Mouse (Mus musculus): Measurements from ENCODE around the gene Arhgef6.

The Arhgef6 gene

DNA sequence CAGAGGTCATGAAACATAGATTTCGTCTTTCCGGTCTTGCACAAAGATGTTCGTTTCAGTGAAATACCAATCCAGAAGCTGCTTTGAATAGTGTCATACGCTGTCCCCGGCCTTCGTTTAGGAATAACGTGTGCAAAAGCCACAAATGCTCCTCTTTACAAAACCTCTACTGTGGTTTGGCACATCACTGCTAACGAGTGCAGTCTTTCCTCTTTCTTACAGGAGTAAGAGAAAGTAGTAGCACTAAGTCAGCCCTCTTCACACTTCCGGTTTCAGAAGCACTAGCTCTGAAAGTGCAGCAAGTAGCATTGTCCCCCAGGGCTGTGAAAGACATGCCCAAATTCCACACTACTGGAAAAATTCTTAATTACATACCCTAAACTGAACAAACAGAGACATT is 142.2 kb downstream of the Arhgef6 start:
- no peak for DNase-seq (ENCODE audit: low read depth, low spot score)

DNA sequence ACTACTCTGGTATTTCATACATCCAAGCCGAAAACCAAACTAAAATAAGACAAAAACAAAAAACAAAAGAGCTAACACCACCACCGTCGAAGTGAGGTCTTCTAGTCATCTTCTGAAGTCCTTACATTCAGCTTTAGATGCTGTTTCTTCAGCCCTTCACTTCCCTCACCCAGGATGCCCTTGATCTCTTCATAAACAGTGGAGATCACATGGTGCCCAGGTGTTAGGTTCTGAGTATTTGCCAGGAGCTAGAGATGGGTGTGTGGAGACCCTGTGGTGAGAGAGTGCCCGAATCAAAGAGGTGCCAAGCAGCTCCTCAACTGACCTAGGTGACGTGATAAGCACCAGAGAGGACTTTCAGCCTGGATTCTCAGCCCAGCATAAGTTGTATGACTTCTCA is 149.2 kb downstream of the Arhgef6 start:
- no peak for DNase-seq (ENCODE audit: low read depth, low spot score)

GRCm38 (mm10) chrX:57187301-57187700 is 151.2 kb downstream of the Arhgef6 start:
- DNase-seq (ENCODE audit: low read depth, low spot score): no peak

DNA sequence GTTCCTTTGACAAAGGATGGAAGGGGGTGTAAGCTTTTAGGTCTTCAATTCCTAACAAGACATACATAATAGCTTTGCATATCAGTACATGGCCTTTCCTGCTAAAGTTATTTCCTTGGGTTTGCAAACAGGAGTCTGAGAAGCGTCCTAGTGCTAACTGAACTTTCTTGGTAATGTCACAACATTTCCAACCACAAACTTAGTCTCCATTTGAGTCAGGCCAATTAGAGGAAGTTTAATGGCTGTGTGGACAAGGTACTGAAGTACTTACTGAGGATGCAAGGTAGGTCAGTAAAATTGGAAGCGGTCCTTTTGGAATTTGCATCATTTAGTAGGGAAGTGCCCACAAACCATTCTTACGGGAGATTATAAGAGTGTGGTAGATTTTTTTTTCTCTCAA is 155.2 kb downstream of the Arhgef6 start:
- DNase-seq (ENCODE audit: low read depth, low spot score): no peak

GRCm38 (mm10) chrX:57182470-57182869 is 156.1 kb downstream of the Arhgef6 start:
- DNase-seq (ENCODE audit: low read depth, low spot score): no peak
